Mouse (Mus musculus) ES-E14 (cell line): ENCODE data around the gene Ccdc12.

Experiments
- CHD2 ChIP-seq: IDR thresholded peaks from 2 replicates; pipeline ENCODE4 v1.6.1; 2014; ENCODE audit warnings: mild to moderate bottlenecking, low read depth, low read length, inconsistent platforms
- HCFC1 ChIP-seq: IDR thresholded peaks from 2 replicates; pipeline ENCODE4 v1.6.1; 2012; ENCODE audit warnings: low read length, inconsistent platforms, borderline replicate concordance; ENCODE audit not compliant: insufficient read depth
- MAFK ChIP-seq: IDR thresholded peaks from 2 replicates; pipeline ENCODE4 v1.6.1; 2014; ENCODE audit warnings: mild to moderate bottlenecking, low read depth, low read length, inconsistent platforms; ENCODE audit not compliant: insufficient read depth
- ZC3H11A ChIP-seq: IDR thresholded peaks from 2 replicates; pipeline ENCODE4 v1.6.1; 2012; ENCODE audit warnings: low read depth, mild to moderate bottlenecking, inconsistent platforms, low read length, borderline replicate concordance
- ZNF384 ChIP-seq: IDR thresholded peaks from 2 replicates; pipeline ENCODE4 v1.6.1; 2012; ENCODE audit warnings: low read depth, low read length, inconsistent platforms

DNA sequence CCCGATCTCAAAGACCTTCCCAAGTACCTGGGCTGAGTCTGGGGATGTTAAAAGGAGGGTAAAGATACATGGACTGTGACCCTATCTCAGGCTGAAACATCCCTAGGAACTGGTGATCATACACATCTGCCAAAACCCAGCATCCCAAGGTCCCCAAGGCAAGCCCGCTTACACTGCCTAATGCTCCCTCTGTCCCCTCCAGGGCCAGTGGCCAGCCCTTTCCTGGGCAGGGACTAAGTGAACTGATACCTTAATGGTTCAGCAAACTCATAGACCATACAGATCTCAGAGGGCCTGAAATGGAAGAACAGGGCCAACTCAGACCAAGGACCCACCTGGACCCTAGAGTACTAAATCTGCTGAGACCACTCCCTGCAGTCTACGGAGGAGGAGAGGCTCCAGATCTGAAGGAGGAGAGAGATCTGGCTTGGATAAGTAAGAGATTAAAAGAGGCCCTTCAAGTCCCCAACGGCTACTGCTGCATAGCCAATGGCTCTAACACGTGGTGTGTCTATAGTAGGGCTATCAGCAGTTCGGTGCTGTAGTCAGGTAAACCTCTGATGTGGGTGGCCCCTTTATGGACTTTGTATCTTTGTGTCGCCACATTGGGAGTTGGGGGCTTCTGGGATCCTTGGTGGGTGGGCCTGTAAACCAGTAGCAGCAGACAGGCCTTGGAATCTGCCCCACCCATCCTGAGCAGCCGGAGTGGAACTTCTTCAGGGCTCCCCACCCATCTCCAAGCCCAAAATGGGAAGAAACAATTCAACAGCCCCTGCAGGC is 32.7 kb upstream of the Ccdc12 start:
- no peak for TF ChIP-seq ZNF384
- no peak for TF ChIP-seq ZC3H11A
- TF ChIP-seq CHD2: no peak
- TF ChIP-seq HCFC1: no peak
- no peak for TF ChIP-seq MAFK
